Mouse (Mus musculus) hindbrain, embryonic 16.5 days (tissue): ENCODE results near the gene Hnrnpul2. TPM values are rescaled to one million over a fixed set of nuclear protein-coding genes. Genes with fewer than 3 reads are reported as not detected.

ENCODE experiments used
- ATAC-seq: fragments of 200-750 bp; cut with Nextera tagmentation; 2 replicates; pipeline ENCODE4 v1.8.0; 2017; ENCODE audit warnings: moderate TSS enrichment, moderate library complexity
- H3K27ac ChIP-seq: fragments of 300-500 bp; sonication (generic); 2 replicates; pipeline ENCODE4 v1.5.1; 2014; ENCODE audit warnings: low read depth, mild to moderate bottlenecking, control low read depth, low read length, moderate library complexity
- H3K27me3 ChIP-seq: fragments of 300-500 bp; sonication (generic); replicated peaks from 2 replicates; pipeline ENCODE4 v1.6.1; 2014; ENCODE audit warnings: low read length; ENCODE audit not compliant: control insufficient read depth, insufficient read depth
- H3K36me3 ChIP-seq: fragments of 300-500 bp; sonication (generic); 2 replicates; pipeline ENCODE4 v1.6.1; 2014; ENCODE audit warnings: mild to moderate bottlenecking, low read length, moderate library complexity, mixed read lengths; ENCODE audit not compliant: control insufficient read depth, insufficient read depth
- H3K4me1 ChIP-seq: fragments of 300-500 bp; sonication (generic); 2 replicates; pipeline ENCODE4 v1.6.1; 2014; ENCODE audit warnings: low read depth, low read length; ENCODE audit not compliant: control insufficient read depth, insufficient read depth
- H3K4me2 ChIP-seq: fragments of 300-500 bp; sonication (generic); 2 replicates; pipeline ENCODE4 v1.6.1; 2014; ENCODE audit warnings: mild to moderate bottlenecking, low read length, control low read depth, moderate library complexity
- H3K4me3 ChIP-seq: fragments of 300-500 bp; sonication (generic); 2 replicates; pipeline ENCODE4 v1.5.1; 2014; ENCODE audit warnings: mild to moderate bottlenecking, low read length, control low read depth, moderate library complexity
- H3K9ac ChIP-seq: fragments of 300-500 bp; sonication (generic); 2 replicates; pipeline ENCODE4 v1.6.1; 2014; ENCODE audit warnings: low read depth, mild to moderate bottlenecking, control low read depth, low read length, moderate library complexity
- H3K9me3 ChIP-seq: fragments of 300-500 bp; sonication (generic); 2 replicates; pipeline ENCODE4 v1.6.1; 2014; ENCODE audit warnings: mild to moderate bottlenecking, low read length, moderate library complexity; ENCODE audit not compliant: control insufficient read depth
- WGBS: fragments of 180-500 bp; shearing (Covaris S2); extraction: QIAGEN DNeasy Blood & Tissue Kit; methylation state at CpG from one replicate; pipeline ENCODE4 v1.1.7; 2014; 5-methylcytosine and 5-hydroxymethylcytosine counted together
- polyA plus RNA-seq: library from polyadenylated mRNA; unstranded; fragments of >200 nt; fragmentation: Nextera tagmentation; extraction: Ambion mirVana; gene quantifications from 2 replicates; pipeline ENCODE4 v1.2.1, GENCODE M21; 2015

Hnrnpul2 gene
- polyA plus RNA-seq, 1 experiment from 2014 or later, result 5.8 TPM

DNA sequence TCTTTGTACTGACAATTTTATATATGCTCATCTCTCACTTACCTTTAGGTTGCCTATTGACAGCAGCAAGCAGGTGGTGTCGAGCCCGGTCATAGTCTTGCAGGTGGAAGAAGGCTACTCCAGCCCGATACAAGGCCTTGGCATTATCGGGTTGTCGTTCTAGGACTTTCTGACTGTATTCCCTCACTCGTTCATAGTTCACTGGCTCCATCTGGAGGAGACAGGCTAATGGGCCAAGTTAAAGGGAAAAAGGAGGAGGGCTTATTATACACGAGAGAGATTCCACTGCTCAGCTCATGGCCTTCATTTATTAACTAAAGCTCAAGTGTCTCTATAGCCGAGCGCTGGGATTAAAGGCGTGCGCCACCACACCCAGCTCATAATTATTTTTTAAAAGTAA lies 4.0 kb upstream of the Hnrnpul2 start:
- peaks cover 7% of the 10 kb centered on the region; the same call in 1 of the 2 replicates for H3K36me3 ChIP-seq
- no peak overlapping the region for H3K4me3 ChIP-seq
- H3K4me1 ChIP-seq, result peaks cover 23% of the 10 kb centered on the region
- 63% methylated on average over 11 of the region's 11 CpGs for WGBS
- no peaks in the 10 kb centered on the region for H3K9me3 ChIP-seq
- H3K27me3 ChIP-seq, result no peaks in the 10 kb centered on the region
- no peak overlapping the region for H3K27ac ChIP-seq
- no peak for ATAC-seq
- H3K9ac ChIP-seq, result no peak overlapping the region
- no peak overlapping the region for H3K4me2 ChIP-seq

DNA sequence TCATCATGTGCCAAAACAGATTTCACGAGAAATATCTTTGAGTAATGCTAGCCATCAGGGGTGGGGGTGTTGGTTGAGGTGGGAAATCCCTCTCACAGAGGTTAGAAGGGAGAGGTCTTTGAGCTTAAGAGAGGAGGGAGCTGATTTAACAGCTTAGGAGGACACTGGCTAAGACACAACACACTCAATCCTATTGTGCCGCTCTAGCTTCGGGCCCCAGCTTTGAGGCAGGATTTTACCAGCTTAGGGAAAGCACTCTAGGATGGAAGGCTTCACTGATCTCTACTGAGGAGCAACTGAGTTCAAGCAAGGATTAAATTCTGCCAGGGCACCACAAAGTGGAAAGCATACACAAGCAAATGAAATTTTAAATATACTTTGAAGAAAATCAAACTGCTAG lies 2.8 kb upstream of the Hnrnpul2 start:
- Histone ChIP-seq H3K9ac (no peak overlapping the region), H3K4me1 (peaks cover 31% of the 10 kb centered on the region), H3K36me3 (peaks cover 7% of the 10 kb centered on the region; the same call in 1 of the 2 replicates), H3K4me2 (peak overlapping the region; percentile 6; the same call in 1 of the 2 replicates), H3K27ac (no peak overlapping the region), H3K9me3 (no peaks in the 10 kb centered on the region), H3K4me3 (no peak overlapping the region), H3K27me3 (no peaks in the 10 kb centered on the region)
- no peak for ATAC-seq
- WGBS, result 73% methylated on average over 3 of the region's 3 CpGs

GRCm38 (mm10) chr19:8818301-8818798 lies 1.5 kb upstream of the Hnrnpul2 start:
- ATAC-seq, result no peak
- H3K9ac ChIP-seq, result peak overlapping the region; percentile 74
- peaks cover 45% of the 10 kb centered on the region for H3K4me1 ChIP-seq
- H3K4me3 ChIP-seq, result peak overlapping the region; percentile 94
- peak overlapping the region; percentile 96 for H3K27ac ChIP-seq
- no peaks in the 10 kb centered on the region for H3K27me3 ChIP-seq
- H3K36me3 ChIP-seq, result peaks cover 5% of the 10 kb centered on the region
- H3K9me3 ChIP-seq, result no peaks in the 10 kb centered on the region
- 27% methylated on average over 14 of the region's 14 CpGs for WGBS
- peak overlapping the region; percentile 84 for H3K4me2 ChIP-seq

DNA sequence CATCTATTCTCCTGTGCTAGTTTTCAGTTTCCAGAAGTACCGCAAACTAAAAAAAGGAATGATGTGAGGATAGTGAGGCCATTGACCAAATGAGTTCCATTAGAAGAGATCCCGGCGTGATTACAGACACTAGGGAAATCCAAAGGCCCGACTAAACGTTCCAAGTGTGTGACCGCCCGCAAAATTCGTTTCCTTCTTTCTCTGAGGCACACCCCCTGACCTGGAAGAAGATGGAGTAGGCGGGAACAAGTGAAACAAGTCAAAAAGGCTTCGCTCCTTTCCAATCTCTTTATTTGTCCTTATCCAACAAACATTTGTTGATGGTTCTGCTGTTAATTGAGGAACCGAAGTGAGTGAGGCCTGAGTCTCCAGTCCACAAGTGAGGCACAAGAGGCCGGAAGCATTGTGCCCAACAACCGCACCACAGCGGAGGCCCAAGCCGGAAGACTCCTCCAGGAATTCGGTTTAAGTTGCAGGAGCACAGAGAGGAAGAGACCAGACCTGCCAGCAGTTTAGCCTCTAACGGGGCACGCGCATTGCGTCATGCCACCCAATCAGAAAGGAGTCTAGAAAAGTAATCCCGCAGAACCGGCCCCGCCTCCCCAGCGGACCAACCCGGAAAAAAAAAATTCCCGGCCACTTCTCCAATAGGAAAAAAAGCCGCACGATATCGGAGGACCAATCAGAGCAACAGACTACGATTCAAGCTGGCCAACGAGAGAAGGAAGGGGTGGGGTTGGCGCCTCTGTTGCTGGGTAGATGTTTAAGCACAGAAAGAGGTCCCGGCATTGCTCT lies 812 bp upstream of the Hnrnpul2 start, which contains the start of gene Ttc9c:
Gene Ttc9c (minus strand): TSS at position 533 of the 795 bp plus-strand sequence.
- H3K4me1 ChIP-seq, result peaks cover 46% of the 10 kb centered on the region

GRCm38 (mm10) chr19:8820424-8820956 lies 680 bp downstream of the Hnrnpul2 start:
- Histone ChIP-seq H3K36me3 (peaks cover 23% of the 10 kb centered on the region), H3K4me3 (peak overlapping the region; percentile 94), H3K4me2 (peak overlapping the region; percentile 69), H3K4me1 (peaks cover 44% of the 10 kb centered on the region), H3K27me3 (no peaks in the 10 kb centered on the region), H3K9ac (peak overlapping the region; percentile 77), H3K9me3 (no peaks in the 10 kb centered on the region), H3K27ac (peak overlapping the region; percentile 96)
- under 1% methylated on average over 42 of the region's 48 CpGs for WGBS
- ATAC-seq, result peak; percentile 7; the same call in 1 of the 2 replicates

More for the DNA sequence above, 812 bp upstream of the Hnrnpul2 start, which contains the start of gene Ttc9c:
- H3K36me3 ChIP-seq, result peaks cover 8% of the 10 kb centered on the region
- peak within 1 kb of the TSS; percentile 77 for H3K9ac ChIP-seq
- peak; percentile 94 for ATAC-seq
- H3K9me3 ChIP-seq, result no peaks in the 10 kb centered on the region
- H3K4me2 ChIP-seq, result peak within 1 kb of the TSS; percentile 84
- peak within 1 kb of the TSS; percentile 94 for H3K4me3 ChIP-seq
- H3K27ac ChIP-seq, result peak within 1 kb of the TSS; percentile 96
- WGBS, result under 1% methylated on average over 33 of the region's 33 CpGs
- H3K27me3 ChIP-seq, result no peaks in the 10 kb centered on the region

GRCm38 (mm10) chr19:8821146-8821545 lies 1.3 kb downstream of the Hnrnpul2 start:
- Histone ChIP-seq H3K27ac (no peak overlapping the region), H3K36me3 (peaks cover 28% of the 10 kb centered on the region), H3K4me3 (peak overlapping the region; percentile 94), H3K9me3 (no peaks in the 10 kb centered on the region), H3K4me1 (peaks cover 41% of the 10 kb centered on the region), H3K27me3 (no peaks in the 10 kb centered on the region), H3K4me2 (peak overlapping the region; percentile 69), H3K9ac (peak overlapping the region; percentile 77)
- ATAC-seq, result no peak
- 1% methylated on average over 7 of the region's 7 CpGs for WGBS

DNA sequence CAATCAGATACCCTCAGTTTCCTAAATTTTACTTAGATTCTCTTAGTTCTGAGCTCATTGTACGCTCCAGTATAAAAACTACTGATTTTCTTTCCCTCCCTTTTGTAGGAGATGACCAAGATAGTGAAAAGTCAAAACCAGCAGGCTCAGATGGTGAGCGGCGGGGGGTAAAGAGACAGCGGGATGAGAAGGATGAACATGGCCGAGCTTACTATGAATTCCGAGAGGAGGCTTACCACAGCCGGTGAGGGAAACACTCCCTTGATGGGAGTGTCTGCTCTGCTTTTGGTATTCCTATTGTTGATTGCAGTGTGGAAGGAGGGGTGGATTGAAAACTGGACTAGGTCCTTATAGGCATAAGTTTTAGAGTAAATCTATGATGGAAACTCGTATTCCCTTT lies 2.9 kb downstream of the Hnrnpul2 start:
- H3K36me3 ChIP-seq, result peaks cover 38% of the 10 kb centered on the region
- H3K27ac ChIP-seq, result no peak overlapping the region
- H3K9me3 ChIP-seq, result no peaks in the 10 kb centered on the region
- peak overlapping the region; percentile 94 for H3K4me3 ChIP-seq
- ATAC-seq, result no peak
- H3K4me1 ChIP-seq, result peaks cover 30% of the 10 kb centered on the region
- H3K4me2 ChIP-seq, result peak overlapping the region; percentile 69
- H3K27me3 ChIP-seq, result no peaks in the 10 kb centered on the region
- H3K9ac ChIP-seq, result peak overlapping the region; percentile 50
- WGBS, result 55% methylated on average over 8 of the region's 8 CpGs

GRCm38 (mm10) chr19:8829660-8830059 lies 9.8 kb downstream of the Hnrnpul2 start, which contains the start of gene AC129217.1:
AC129217.1 (plus strand) TSS chr19:8829773.
- 84% methylated on average over 8 of the region's 8 CpGs for WGBS
- H3K4me3 ChIP-seq, result no peak within 1 kb of the TSS
- ATAC-seq, result no peak
- H3K9ac ChIP-seq, result no peak within 1 kb of the TSS
- H3K27me3 ChIP-seq, result no peaks in the 10 kb centered on the region
- H3K9me3 ChIP-seq, result no peaks in the 10 kb centered on the region
- H3K4me2 ChIP-seq, result no peak within 1 kb of the TSS
- peaks cover 69% of the 10 kb centered on the region for H3K36me3 ChIP-seq
- H3K27ac ChIP-seq, result no peak within 1 kb of the TSS
- H3K4me1 ChIP-seq, result no peaks in the 10 kb centered on the region

DNA sequence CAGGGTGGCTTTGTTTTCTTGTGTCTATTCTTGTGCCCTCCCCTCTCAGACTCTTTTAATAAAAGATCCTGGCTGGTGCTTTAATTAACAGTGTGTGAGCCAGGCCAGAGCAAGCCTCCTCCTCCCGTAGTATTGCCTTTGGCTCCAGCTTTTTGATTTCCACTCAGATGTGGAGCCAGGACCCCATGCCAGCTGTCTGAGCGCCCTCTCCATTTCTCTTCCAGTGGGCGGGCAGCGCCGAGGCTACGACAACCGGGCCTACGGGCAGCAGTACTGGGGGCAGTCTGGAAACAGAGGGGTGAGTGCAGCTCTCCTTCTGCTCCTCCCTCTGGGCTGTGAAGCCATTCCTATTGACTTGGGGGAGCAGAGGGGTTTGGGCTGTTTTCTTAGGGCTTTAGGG lies 10.9 kb downstream of the Hnrnpul2 start:
- 78% methylated on average over 8 of the region's 8 CpGs for WGBS
- Histone ChIP-seq H3K9me3 (no peaks in the 10 kb centered on the region), H3K4me1 (no peaks in the 10 kb centered on the region)

More for the DNA sequence above, 10.9 kb downstream of the Hnrnpul2 start:
- Histone ChIP-seq H3K4me2 (no peak overlapping the region), H3K36me3 (peaks cover 61% of the 10 kb centered on the region), H3K27me3 (no peaks in the 10 kb centered on the region), H3K9ac (no peak overlapping the region), H3K4me3 (no peak overlapping the region), H3K27ac (no peak overlapping the region)
- ATAC-seq, result no peak
